Mouse (Mus musculus) MEL (cell line): ENCODE results near the gene Elk4. TPM values are rescaled to one million over a fixed set of nuclear protein-coding genes. Genes with fewer than 3 reads are reported as not detected.

Source experiments
- DNase-seq: peaks from one replicate; pipeline ENCODE4 v3.0.0; 2011; ENCODE audit warnings: low read depth, low spot score
- H3K27ac ChIP-seq: 2 replicates; pipeline ENCODE4 v1.5.1; 2012; ENCODE audit warnings: low read depth, mild to moderate bottlenecking, control low read depth, low read length, moderate library complexity; ENCODE audit not compliant: control insufficient read depth
- H3K27me3 ChIP-seq, 2 experiments: fragments of 150-350 bp in 1 of 2; sonication (generic) in 1 of 2; 2 replicates each; pipeline ENCODE4 v1.6.1; 2012; ENCODE audit warnings: low read length in 2 of 2, mild to moderate bottlenecking in 2 of 2, improper control_type of control experiment in 1 of 2, moderate library complexity in 1 of 2; ENCODE audit not compliant: insufficient read depth in 2 of 2, control insufficient read depth in 1 of 2
- H3K36me3 ChIP-seq, 2 experiments: 2 replicates each; pipeline ENCODE4 v1.6.1; 2012 to 2014; ENCODE audit warnings: low read length in 2 of 2, improper control_type of control experiment in 1 of 2, inconsistent platforms in 1 of 2, mild to moderate bottlenecking in 1 of 2; ENCODE audit not compliant: insufficient read depth in 2 of 2, control insufficient read depth in 1 of 2
- H3K4me1 ChIP-seq, 2 experiments: fragments of 150-350 bp in 1 of 2; sonication (generic) in 1 of 2; 2 replicates each; pipeline ENCODE4 v1.6.1; 2012; ENCODE audit warnings: low read length in 2 of 2, improper control_type of control experiment in 1 of 2, mild to moderate bottlenecking in 1 of 2; ENCODE audit not compliant: insufficient read depth in 2 of 2, control insufficient read depth in 1 of 2
- H3K4me3 ChIP-seq, 2 experiments: fragments of 150-350 bp in 1 of 2; sonication (generic) in 1 of 2; 2 replicates each; pipeline ENCODE4 v1.5.1; 2012; ENCODE audit warnings: low read depth in 2 of 2, low read length in 2 of 2, mild to moderate bottlenecking in 2 of 2, moderate library complexity in 2 of 2, control low read depth in 1 of 2, improper control_type of control experiment in 1 of 2; ENCODE audit not compliant: control insufficient read depth in 1 of 2, insufficient read depth in 1 of 2
- H3K79me2 ChIP-seq: 2 replicates; pipeline ENCODE4 v1.6.1; 2012; ENCODE audit warnings: mild to moderate bottlenecking, low read length, moderate library complexity; ENCODE audit not compliant: control insufficient read depth, poor library complexity, insufficient read depth
- H3K9ac ChIP-seq: 2 replicates; pipeline ENCODE4 v1.6.1; 2012; ENCODE audit warnings: low read depth, mild to moderate bottlenecking, control low read depth, low read length, moderate library complexity; ENCODE audit not compliant: control insufficient read depth, poor library complexity, severe bottlenecking
- H3K9me3 ChIP-seq: fragments of 150-350 bp; sonication (generic); replicated peaks from 2 replicates; pipeline ENCODE4 v1.6.1; 2012; ENCODE audit warnings: mild to moderate bottlenecking, low read length, improper control_type of control experiment, moderate library complexity; ENCODE audit not compliant: insufficient read depth
- CHD1 ChIP-seq: IDR thresholded peaks from 2 replicates; pipeline ENCODE4 v1.6.1; 2012; ENCODE audit warnings: low read depth, mild to moderate bottlenecking, inconsistent platforms, low read length, improper control_type of control experiment
- CTCF ChIP-seq, 3 experiments: IDR thresholded peaks in 2 of 3; conservative IDR thresholded peaks in 1 of 3; 2 replicates each; pipeline ENCODE4 v1.5.1; 2011 to 2012; ENCODE audit warnings: low read length in 3 of 3, low read depth in 2 of 3, mild to moderate bottlenecking in 2 of 3, improper control_type of control experiment in 1 of 3, inconsistent platforms in 1 of 3, mixed read lengths in 1 of 3, moderate library complexity in 1 of 3; ENCODE audit not compliant: control insufficient read depth in 1 of 3, insufficient read depth in 1 of 3, poor library complexity in 1 of 3, severe bottlenecking in 1 of 3
- E2F4 ChIP-seq: IDR thresholded peaks from 2 replicates; pipeline ENCODE4 v1.6.1; 2011; ENCODE audit warnings: low read depth, low read length, improper control_type of control experiment, borderline replicate concordance
- GABPA ChIP-seq: IDR thresholded peaks from 2 replicates; pipeline ENCODE4 v1.6.1; 2012; ENCODE audit warnings: low read depth, mild to moderate bottlenecking, inconsistent platforms, low read length, improper control_type of control experiment, moderate library complexity
- JUND ChIP-seq: IDR thresholded peaks from 2 replicates; pipeline ENCODE4 v1.6.1; 2011; ENCODE audit warnings: low read depth, mild to moderate bottlenecking, improper control_type of control experiment, low read length
- KAT2A ChIP-seq: conservative IDR thresholded peaks from 2 replicates; pipeline ENCODE4 v1.6.1; 2012; ENCODE audit warnings: low read depth, low read length, improper control_type of control experiment, inconsistent platforms
- MEF2A ChIP-seq: IDR thresholded peaks from 2 replicates; pipeline ENCODE4 v1.6.1; 2014; ENCODE audit warnings: low read depth, mild to moderate bottlenecking, inconsistent platforms, low read length, improper control_type of control experiment; ENCODE audit not compliant: poor library complexity, insufficient replicate concordance, severe bottlenecking; ENCODE audit errors: extremely low read depth
- MYC ChIP-seq: IDR thresholded peaks from 2 replicates; pipeline ENCODE4 v1.6.1; 2011; ENCODE audit warnings: low read depth, mild to moderate bottlenecking, low read length, improper control_type of control experiment, moderate library complexity
- NELFE ChIP-seq: IDR thresholded peaks from 2 replicates; pipeline ENCODE4 v1.6.1; 2011; ENCODE audit warnings: low read depth, low read length, improper control_type of control experiment
- POLR2A ChIP-seq, 2 experiments: IDR thresholded peaks; 2 replicates each; pipeline ENCODE4 v1.6.1; 2011 to 2012; ENCODE audit warnings: low read length in 2 of 2, mild to moderate bottlenecking in 2 of 2, control low read depth in 1 of 2, improper control_type of control experiment in 1 of 2, low read depth in 1 of 2, moderate library complexity in 1 of 2; ENCODE audit not compliant: control insufficient read depth in 1 of 2, insufficient read depth in 1 of 2, poor library complexity in 1 of 2
- POLR2AphosphoS2 ChIP-seq: IDR thresholded peaks from 2 replicates; pipeline ENCODE4 v1.6.1; 2011; ENCODE audit warnings: low read length, improper control_type of control experiment
- RAD21 ChIP-seq: IDR thresholded peaks from 2 replicates; pipeline ENCODE4 v1.6.1; 2011; ENCODE audit warnings: mild to moderate bottlenecking, low read depth, low read length, improper control_type of control experiment
- SMC3 ChIP-seq: IDR thresholded peaks from 2 replicates; pipeline ENCODE4 v1.6.1; 2011; ENCODE audit warnings: low read depth, low read length, improper control_type of control experiment
- TAL1 ChIP-seq: IDR thresholded peaks from 2 replicates; pipeline ENCODE4 v1.6.1; 2012; ENCODE audit warnings: mild to moderate bottlenecking, inconsistent platforms, low read length, moderate library complexity, mixed read lengths
- TBP ChIP-seq: IDR thresholded peaks from 2 replicates; pipeline ENCODE4 v1.8.0; 2011; ENCODE audit warnings: low read depth, low read length, improper control_type of control experiment
- TCF12 ChIP-seq: IDR thresholded peaks from 2 replicates; pipeline ENCODE4 v1.6.1; 2014; ENCODE audit warnings: low read depth, mild to moderate bottlenecking, inconsistent platforms, low read length, improper control_type of control experiment, moderate library complexity
- USF1 ChIP-seq: IDR thresholded peaks from 2 replicates; pipeline ENCODE4 v1.6.1; 2014; ENCODE audit warnings: low read depth, mild to moderate bottlenecking, inconsistent platforms, low read length, improper control_type of control experiment, moderate library complexity
- ZC3H11A ChIP-seq: IDR thresholded peaks from 2 replicates; pipeline ENCODE4 v1.6.1; 2012; ENCODE audit warnings: low read depth, mild to moderate bottlenecking, inconsistent platforms, low read length, improper control_type of control experiment
- ZMIZ1 ChIP-seq: IDR thresholded peaks from 2 replicates; pipeline ENCODE4 v1.6.1; 2012; ENCODE audit warnings: low read depth, mild to moderate bottlenecking, inconsistent platforms, low read length, improper control_type of control experiment, moderate library complexity
- ZNF384 ChIP-seq: IDR thresholded peaks from 2 replicates; pipeline ENCODE4 v1.6.1; 2012; ENCODE audit warnings: low read depth, mild to moderate bottlenecking, inconsistent platforms, low read length, improper control_type of control experiment
- polyA plus RNA-seq, 2 experiments: library from polyadenylated mRNA; stranded (reverse) in 1 of 2; unstranded in 1 of 2; fragments of >175 nt in 1 of 2; fragments of >200 nt in 1 of 2; gene quantifications; 2 replicates each; pipeline versions ENCODE4 v1.2.1 to v1.2.4; 2012; ENCODE audit warnings: low replicate concordance in 2 of 2, low read depth in 1 of 2; ENCODE audit not compliant: insufficient read length in 2 of 2, insufficient read depth in 1 of 2, missing spikeins in 1 of 2
- total RNA-seq: library from RNA; depleted of rRNA; stranded (reverse); fragments of 300-350 nt; gene quantifications from 2 replicates; pipeline ENCODE4 v1.2.3, GENCODE M21; 2012

Gene Elk4
- total and polyA plus RNA-seq, 3 experiments = 19.4 to 191 (median 20.3) TPM

GRCm38 (mm10) chr1:131993169-131994040, 14.0 kb upstream of the Elk4 start:
- no peak for TF ChIP-seq POLR2A (IDR thresholded peaks at IDR 0.05; ENCODE audit: control insufficient read depth in 1 of 2, insufficient read depth in 1 of 2, low read depth in 1 of 2, low read length in 2 of 2, poor library complexity in 1 of 2)
- TF ChIP-seq KAT2A = no peak
- no peak for TF ChIP-seq RAD21
- TF ChIP-seq MEF2A = no peak
- TF ChIP-seq TBP = no peak
- TF ChIP-seq GABPA = no peak
- no peak for TF ChIP-seq TAL1
- TF ChIP-seq JUND = no peak
- no peak for TF ChIP-seq TCF12
- TF ChIP-seq USF1 = no peak
- no peak for TF ChIP-seq ZMIZ1
- no peak for TF ChIP-seq NELFE
- TF ChIP-seq POLR2AphosphoS2 = no peak
- no peak for TF ChIP-seq E2F4
- TF ChIP-seq CHD1 = no peak
- Histone ChIP-seq H3K36me3 (no peaks in the 10 kb centered on the region), H3K9ac (no peak overlapping the region), H3K27ac (no peak overlapping the region), H3K4me3 (no peak overlapping the region), H3K9me3 (no peaks in the 10 kb centered on the region), H3K27me3 (no peaks in the 10 kb centered on the region), H3K79me2 (no peaks in the 10 kb centered on the region), H3K4me1 (no peaks in the 10 kb centered on the region)
- no peak for DNase-seq

- TF ChIP-seq CTCF (IDR thresholded peaks at IDR 0.05 in 2 of 3, conservative IDR thresholded peaks at IDR 0.05 in 1 of 3; ENCODE audit: control insufficient read depth in 1 of 3, insufficient read depth in 1 of 3, low read depth in 2 of 3, low read length in 3 of 3, poor library complexity in 1 of 3, severe bottlenecking in 1 of 3) (peak; percentile 69 to 84 (median 79)), RAD21 (peak; percentile 85), ZC3H11A (peak; percentile 91), MYC (no peak), SMC3 (peak; percentile 86), TCF12 (no peak), ZNF384 (peak; percentile 31; the same call in 1 of the 2 replicates)
- TF ChIP-seq, all 39 proteins: peak for 5
- Histone ChIP-seq H3K27me3 (no peaks in the 10 kb centered on the region), H3K79me2 (no peaks in the 10 kb centered on the region)
These were observed 12.3 kb upstream of the Elk4 start for GRCm38 (mm10) chr1:131995062-131995461.

More at GRCm38 (mm10) chr1:131995062-131995461, 12.3 kb upstream of the Elk4 start:
- Histone ChIP-seq H3K4me1 (no peaks in the 10 kb centered on the region), H3K36me3 (no peaks in the 10 kb centered on the region; a peak in 1 of 4 replicates), H3K27ac (no peak overlapping the region), H3K9me3 (no peaks in the 10 kb centered on the region), H3K4me3 (no peak overlapping the region), H3K9ac (no peak overlapping the region)
- DNase-seq = peak; percentile 82
